Mouse (Mus musculus): ENCODE measurements around the gene Rhoh. TPM values are rescaled to one million over a fixed set of nuclear protein-coding genes. Genes with fewer than 3 reads are reported as not detected.

The Rhoh gene
- total RNA-seq (2021): under 1 TPM; 0.59 to 0.76 TPM
- long read RNA-seq, experiment 1, partial matches to known transcripts: 0 of 2 reads
- long read RNA-seq, experiment 1, other reads (novel, unspliced or antisense): 0 of 2 reads
- long read RNA-seq, experiment 2, partial matches to known transcripts: 0 of 1 reads
- long read RNA-seq, experiment 2, other reads (novel, unspliced or antisense): 0 of 1 reads

DNA sequence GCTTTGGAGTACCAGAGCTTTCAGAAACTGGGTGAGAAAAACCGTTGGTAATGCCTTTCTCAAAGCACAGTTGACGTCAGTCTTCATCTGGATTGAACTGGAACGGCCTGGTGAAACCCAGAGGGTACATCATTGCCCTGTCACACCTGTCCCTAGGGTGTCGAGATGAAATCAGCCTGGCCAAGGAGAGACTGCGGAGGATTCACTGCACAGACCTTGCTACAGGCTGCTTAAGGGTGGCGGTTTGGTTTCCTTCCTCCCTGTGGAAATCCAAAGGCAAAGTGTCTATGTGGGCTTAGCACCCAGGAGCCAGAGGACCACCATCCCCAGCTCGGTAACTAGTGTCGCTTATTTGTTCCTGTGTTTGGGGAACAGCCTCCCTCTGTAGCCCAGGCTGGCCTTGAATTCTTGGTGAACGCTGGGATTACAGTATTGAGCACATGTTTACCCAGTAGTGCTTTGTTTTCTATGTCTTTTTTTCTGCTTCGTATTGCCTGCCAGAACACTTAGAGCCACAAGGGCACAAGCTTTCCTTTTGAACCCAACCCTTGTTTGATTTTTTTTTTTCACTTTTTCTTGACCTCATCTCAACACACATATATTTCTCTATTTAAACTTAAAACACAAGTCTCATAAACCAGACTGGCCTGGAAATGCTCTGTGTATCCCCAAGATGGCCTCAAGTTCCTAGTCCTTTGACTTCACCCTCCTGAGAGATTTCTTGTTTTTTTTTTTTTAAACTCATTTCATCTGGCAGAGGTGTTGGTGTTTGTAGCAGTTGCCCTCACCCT is at the start of gene Rhoh:
TSS of gene Rhoh (plus strand) at position 60 of the 791 bp plus-strand sequence.
- DNase-seq (ENCODE audit: low spot score in 2 of 2): no peak

DNA sequence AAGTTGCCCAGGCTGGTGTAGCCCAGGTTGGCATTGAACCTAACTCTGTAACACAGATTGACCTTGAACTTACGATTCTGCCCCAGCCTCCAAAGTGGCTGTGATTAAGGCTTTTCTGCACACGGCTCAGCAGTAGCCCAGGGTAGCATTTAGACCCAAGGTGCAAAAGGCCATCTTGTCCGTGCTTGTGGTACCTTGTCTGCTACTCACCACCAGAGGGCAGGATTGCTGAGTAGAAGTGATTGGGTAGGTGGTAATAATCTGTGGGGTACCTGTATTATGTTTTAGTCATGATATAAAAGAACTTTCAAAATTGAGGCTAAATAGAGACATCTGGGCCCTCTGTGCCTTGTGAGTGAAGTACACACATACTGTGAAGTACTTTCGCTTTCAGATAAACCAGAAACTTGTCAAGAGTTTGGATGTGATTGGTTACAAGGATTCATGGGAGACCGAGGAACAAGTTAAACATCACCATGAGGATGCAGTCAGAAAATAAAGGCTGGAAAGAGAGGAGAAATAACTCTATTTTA is 37.3 kb upstream of the Rhoh start:
- no peak for DNase-seq (ENCODE audit: low spot score in 2 of 2)

DNA sequence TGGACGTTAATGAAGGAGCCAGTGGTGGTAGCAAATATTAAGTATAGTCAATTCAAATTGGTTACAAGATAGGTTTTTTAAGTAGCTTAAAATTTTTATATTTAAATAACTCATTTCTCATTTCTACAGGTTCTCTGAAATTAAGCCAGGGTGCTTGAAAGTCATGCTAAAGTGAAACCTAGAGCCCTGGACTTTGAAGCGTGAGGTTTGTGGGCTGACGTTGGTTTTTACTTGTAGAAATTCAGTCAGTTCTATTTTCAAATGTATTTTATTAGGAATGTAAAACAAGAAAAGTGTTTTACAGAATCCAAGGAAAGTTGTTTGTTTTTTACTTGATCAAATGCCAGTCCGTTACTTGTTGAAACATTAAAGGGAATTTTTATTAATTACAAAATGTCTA is 34.5 kb upstream of the Rhoh start:
- DNase-seq (ENCODE audit: low spot score in 2 of 2): no peak

DNA sequence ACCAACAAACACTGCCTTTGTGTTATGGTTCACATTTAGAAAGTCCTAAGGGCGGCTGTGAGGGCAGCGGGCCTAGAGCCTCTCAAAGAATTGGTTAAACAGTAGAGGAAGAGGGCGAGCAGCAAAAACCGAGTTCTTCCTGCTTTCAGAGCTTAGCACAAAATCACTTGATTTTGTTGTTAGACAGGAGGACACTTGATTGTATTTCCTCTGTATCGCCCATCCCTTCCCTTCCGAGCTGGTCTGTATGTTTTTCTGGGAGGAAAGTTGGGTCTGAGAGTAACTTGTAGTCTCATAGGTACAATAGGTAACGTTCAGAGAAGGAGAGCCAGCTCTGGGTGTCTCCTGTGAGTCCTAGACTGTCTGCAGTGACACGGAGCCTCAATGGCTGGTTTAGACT is 33.9 kb upstream of the Rhoh start:
- DNase-seq (ENCODE audit: low spot score in 2 of 2): no peak

DNA sequence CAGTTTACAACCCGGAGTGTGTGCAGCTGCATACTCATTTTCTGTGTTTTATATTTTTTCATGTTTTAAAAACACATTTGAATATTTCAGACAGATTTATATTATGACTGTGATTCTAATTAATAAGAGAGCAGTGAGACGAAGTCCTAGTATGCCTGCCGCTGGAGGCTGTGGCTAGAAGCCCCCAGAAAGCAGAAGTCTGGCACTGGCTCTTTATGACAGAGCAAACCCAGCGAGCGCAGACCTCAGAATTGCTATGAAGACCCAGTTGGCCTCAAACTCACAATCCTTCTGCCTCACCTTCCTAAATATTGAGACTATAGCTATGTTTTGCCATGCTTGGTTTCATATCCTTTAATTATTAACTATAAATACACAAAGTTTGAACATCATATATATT is 32.8 kb upstream of the Rhoh start:
- DNase-seq (ENCODE audit: low spot score in 2 of 2): no peak

DNA sequence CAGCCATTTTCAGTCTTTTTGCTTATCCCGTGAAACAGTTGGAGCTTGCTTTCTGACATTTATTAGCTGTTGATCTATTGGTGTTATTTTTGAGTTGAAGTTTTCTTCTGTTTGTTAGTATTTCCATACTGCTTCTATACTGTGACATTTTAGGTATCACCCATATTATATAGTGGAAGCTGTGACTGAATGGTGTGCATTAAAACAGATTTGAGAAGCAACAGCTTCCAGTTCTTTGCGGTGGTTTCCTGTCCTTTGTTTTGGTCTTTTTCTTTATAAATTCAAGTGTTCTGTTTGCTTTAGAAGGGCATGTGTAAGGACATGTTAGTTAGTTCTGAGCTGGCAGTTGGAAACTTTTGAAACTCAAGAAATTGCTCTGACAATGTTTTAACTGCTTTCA is 32.0 kb upstream of the Rhoh start:
- DNase-seq (ENCODE audit: low spot score in 2 of 2): no peak

DNA sequence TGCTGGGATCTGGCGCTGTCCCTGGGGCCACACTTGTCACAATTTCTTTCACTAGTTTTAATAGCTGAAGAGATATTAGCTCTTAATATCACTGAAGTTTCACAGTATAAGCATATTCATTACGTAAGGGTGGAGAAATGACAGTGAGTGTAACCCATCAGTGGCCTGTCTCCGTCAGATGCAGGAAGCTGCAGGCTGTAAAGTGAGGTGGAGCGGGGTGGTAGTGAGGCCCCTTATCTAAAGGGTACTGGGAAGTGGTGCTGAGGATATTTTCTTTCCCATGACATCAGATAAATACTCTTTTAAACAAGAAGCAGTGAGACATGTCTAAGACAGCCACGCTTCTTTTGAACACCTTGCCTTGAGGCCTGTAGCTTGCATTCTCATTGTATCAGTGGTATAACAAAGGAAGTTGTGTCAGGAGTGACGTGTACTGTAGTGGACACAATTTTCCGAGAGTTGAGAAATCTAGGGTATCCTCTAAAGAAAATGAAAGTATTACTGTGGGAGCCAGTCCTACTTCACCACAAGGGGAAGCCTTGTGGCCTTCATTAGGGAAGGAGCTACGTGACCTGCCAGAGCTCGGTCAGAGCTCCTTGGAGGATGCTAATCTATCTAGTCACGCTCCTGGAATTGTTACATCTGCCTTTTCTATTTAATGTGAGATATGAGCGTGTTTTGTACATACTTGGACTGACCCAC is 28.9 kb upstream of the Rhoh start:
- DNase-seq (ENCODE audit: low spot score in 2 of 2): no peak

DNA sequence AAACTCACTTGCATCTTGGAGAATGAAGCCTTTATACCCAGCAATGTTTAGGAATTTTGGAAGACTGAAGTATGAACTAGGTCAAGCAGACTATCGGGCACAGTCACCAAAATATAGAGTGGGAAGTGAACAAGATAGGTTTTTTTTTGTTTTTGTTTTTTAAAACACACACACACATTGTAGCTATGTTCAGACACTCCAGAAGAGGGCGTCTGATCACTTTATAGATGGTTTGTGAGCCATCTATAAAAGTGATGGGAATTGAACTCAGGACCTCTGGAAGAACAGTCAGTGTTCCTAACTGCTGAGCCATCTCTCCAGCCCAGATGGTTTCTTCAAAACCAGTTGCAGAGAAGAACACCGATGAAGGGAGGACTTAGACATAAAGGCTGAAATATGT is 27.9 kb upstream of the Rhoh start:
- DNase-seq (ENCODE audit: low spot score in 2 of 2): no peak

DNA sequence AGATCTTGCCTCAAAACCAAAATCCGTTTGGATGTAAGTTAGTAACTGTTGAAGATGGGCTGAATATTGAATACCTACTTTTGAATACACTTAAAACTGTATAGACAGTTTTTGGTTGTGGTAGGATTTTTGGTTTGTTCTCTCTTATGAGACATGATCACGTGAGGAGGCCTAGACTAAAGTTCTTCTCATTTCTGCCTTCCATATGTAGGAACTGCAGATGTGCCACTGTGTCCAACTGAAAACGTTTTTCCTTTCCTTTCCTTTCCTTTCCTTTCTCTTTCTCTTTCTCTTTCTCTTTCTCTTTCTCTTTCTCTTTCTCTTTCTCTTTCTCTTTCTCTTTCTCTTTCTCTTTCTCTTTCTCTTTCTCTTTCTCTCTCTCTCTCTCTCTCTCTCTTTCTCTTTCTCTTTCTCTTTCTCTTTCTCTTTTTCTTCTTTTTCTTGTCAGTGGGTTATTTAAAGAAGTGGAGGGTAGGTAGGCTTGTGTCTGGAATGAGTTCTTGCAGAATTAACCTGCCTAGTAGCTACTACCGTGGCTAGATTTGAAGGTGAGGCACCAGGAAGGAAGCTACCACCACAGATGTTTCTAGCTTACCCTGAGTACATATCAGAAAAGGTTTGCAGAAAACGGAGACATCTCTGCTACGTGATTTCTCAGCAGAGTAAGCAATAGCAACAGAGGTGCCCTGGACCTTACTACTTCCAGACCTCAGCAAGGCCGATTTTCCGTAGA is 27.1 kb upstream of the Rhoh start:
- DNase-seq (ENCODE audit: low spot score in 2 of 2): no peak

DNA sequence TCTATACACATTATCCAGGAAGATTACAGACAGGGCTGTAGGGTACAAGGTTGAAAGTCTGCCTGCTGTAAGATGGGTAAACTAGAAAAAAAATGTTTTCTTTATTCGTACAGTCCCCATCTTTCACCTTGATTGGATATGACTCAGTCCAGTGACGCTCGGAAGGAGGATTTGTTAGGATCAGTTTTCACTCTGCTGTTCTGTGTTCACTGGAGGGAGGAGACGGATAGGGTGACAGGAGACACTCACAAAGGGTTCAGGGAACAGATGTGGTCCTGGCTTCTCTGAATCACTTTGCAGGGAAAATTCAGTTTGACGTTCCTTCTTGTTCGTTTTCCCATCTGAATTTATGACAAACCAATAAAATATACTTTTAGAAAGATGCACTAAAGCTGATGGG is 23.0 kb upstream of the Rhoh start:
- DNase-seq (ENCODE audit: low spot score in 2 of 2): no peak

DNA sequence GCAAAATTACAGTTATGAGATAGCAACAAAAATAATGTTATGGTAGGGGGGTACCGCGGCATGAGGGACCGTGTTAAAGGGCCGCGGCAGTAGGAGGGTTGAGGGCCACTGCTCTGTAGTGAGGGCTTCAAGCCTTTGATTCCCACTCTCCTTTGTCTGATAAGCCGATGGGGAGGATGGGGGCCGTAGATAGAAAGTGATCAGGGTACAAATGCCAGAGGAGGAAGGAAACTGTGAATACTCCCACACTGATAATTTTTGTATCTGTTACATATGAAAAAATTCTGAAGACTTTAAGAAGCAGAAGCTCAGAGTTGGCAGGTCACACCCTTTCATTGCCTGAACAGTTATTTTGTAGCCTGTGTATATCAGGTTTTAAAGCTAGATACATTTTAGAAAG is 18.1 kb upstream of the Rhoh start:
- no peak for DNase-seq (ENCODE audit: low spot score in 2 of 2)

DNA sequence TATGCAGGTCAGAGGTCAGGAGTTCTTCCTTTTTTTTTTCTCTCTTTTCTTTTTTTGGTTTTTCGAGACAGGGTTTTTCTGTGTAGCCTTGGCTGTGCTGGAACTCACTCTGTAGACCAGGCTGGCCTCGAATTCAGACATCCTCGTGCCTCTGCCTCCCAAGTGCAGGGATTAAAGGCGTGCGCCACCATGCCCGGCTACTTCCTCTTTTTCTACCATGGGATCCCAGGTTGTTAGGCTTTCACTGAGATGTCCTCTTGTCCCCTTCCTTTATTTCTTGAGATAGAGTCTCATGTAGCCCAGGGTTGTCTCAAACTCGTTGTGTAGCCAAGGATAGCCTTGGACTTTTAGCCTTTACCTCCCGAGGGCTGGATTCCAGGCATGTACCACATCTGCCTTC is 14.5 kb upstream of the Rhoh start:
- DNase-seq (ENCODE audit: low spot score in 2 of 2): no peak

DNA sequence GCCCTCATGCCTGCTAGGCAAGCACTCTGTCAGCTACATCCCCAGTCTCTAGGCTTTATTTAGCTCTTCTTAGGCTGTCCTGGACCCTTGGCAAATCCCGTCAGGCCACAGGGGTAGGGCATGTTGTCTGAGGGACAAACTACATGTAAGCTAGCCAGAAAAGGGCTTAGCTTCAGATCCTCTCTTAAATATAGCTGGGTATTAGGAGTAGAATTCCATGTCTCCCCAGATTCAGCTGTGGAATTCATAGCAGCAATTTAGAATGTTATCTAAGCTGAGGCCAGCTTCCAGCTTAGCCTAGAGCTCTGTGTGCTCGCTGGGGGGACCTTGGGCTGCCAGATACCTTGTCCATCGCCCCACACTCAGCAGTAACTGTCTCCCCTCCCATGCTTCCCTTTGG is 14.1 kb upstream of the Rhoh start:
- no peak for DNase-seq (ENCODE audit: low spot score in 2 of 2)

DNA sequence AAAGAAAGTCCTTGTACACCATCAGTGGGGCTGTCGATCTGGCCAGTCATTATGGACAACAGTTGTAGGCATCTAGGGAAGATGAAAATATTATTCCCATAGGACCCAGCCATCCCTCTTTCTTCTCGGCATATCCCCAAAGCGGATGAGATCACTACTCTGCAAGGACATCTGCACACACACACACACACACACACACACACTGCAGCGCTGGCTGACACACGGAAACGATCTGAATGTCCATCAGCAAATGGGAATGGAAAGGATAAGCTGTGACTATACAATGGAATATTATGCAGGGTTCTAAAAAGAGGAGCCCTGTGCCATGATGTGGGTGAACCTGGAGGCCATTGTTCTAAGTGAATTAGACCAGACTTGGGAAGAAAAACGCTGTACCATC is 13.4 kb upstream of the Rhoh start:
- DNase-seq (ENCODE audit: low spot score in 2 of 2): no peak

DNA sequence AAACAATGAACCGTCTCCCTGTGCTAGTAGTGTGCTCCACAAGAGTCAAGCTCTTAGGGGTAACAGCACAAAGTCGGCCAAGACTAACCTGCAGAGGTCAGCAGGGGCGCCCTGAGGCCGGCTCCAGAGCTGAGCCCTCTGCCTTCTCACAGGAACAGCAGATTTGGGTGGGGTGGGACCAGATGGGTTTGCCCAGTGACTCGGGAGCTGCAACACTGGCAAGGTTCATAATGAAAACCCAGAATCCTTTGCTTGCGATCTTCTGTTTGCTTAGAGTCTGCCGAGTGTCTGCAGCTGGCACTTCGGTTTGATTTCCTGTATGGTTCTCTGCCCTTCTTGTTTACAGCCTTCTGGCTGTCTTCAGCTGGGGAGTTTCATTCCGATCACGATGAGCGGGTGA is 10.2 kb upstream of the Rhoh start:
- no peak for DNase-seq (ENCODE audit: low spot score in 2 of 2)

DNA sequence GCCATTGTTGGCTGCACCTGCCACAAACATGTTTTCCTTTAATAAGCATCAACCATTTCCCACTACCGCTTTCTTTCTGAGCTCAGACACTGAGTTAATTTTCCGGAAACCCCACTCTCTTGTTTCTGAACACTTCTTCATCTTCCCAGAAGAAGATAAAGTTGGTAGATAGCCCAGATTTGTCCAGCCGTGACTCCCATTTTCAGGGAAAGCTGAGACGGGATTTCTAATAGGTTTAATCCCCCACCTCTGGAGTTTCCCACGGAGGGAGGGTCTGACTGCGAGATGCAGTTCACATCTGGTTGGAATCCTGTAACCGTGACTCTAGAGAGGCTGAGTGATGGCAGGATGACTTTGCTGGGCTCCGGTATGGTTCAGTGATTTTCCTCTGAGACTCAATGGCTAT is 6.2 kb upstream of the Rhoh start:
- no peak for DNase-seq (ENCODE audit: low spot score in 2 of 2)

DNA sequence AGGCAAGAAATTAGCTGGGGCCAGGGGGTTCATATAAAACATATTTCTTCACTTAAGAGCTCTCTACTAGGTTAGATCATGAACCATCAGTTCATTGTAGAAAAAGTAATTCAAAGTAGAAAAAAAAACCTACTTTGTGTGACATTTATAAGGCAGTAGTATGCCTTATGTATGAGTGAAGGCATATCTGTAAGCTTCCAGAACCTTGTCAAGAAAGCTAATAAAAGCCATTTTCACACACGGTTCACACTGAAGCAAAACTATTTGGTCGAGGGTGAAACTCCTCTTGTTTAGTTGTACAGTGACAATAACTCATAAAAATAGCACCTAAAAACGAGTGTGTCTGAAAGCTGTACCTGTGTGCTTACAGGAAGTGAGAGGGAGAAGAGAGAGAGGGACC is 5.4 kb upstream of the Rhoh start:
- no peak for DNase-seq (ENCODE audit: low spot score in 2 of 2)

DNA sequence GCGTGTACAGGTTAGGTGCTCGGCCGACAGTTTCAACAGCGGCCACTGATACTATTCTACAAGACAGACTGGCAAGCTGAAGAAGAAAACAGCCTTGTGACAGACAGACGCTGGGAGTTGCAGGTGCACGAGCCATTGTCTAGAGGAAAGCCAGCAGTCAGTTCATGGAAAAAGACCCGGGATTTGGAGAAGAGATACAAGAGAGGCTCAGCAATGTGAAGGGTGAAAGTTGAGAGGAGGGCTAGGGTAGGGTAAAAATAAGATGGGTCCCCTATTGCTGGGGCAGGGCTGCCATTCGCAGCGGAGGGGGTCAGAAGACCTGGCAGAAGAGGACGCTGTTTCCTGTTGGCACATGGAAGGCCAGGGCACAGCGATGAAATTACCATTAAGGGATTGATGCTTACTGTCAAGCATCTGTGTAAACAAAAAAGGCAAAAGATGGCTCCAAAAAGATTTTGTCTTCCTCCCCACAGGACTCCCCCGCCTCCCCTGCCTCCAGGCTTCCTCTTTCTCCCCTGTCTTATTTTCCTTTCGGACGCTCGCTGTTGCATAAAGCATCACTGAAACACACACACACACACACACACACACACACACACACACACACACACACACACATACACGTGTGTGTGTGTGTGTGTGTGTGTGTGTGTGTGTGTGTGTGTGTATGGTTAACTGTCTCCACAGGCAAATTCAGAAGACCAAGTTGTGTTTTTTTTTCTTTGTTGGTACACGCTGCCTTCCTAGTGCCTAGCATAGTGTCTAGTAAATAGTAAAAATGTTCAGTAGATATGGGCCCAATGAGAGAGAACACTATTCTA is 4.2 kb upstream of the Rhoh start:
- DNase-seq (ENCODE audit: low spot score in 2 of 2): no peak

DNA sequence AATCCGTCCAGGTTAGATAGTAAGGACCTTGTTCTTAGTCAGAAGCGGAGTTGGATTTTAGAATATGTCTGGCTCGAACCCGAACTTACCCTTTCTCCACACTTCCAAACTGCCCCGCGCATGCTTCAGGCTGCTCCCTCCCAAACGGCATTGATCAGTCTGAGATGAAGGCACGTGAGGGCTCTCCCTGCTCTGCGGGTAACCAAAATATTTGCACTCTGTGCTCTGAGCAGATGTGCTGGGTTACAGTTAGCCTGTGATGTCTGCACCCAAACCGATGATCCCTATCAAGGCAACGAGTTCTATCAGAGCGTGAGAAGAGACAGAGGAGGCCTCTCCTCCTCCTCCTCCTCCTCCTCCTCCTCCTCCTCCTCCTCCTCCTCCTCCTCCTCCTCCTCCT is 3.1 kb upstream of the Rhoh start:
- no peak for DNase-seq (ENCODE audit: low spot score in 2 of 2)

DNA sequence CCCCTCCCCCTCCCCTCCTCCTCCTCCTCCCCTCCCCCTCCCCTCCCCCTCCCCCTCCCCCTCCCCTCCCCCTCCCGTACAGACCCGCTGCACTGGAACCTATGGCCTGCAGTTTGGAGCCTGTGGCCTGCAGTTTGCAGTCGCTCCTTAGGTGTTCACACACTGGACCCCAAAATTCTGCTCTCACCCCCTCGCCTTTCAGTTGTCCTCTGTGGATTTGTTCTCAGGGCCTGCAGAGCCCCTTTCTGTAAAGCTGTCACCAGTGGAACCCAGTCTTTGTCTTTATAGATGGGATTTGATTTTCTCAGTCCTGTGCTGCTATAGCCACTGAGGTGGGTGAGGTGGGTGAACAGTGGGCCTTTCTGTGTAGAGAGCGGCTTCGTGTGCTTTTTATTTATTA is 2.7 kb upstream of the Rhoh start:
- DNase-seq (ENCODE audit: low spot score in 2 of 2): no peak

DNA sequence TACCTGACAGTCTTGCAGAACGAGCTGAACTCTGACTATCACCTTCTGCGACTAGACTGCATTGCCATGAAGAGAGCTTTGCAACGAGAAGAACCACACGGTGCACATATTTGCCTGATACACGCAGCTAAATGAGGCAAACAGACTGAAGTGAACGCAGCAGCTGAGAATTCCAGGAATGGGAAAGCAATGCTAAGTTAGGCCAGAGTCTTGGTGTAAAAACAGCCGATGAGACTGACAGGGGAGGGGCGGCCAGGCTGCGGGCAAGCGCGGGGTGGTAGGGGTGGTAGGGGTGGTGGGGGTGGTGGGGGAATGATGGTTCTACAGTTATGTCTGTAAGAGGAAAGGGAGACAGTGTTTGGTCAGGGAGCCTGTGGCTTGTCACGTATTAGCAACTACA is 2.1 kb upstream of the Rhoh start:
- no peak for DNase-seq (ENCODE audit: low spot score in 2 of 2)
